Mouse (Mus musculus) bone marrow, adult 2 months (tissue): Measurements from ENCODE around the gene Nppa. TPM values are rescaled to one million over a fixed set of nuclear protein-coding genes. Genes with fewer than 3 reads are reported as not detected.

Experiments
- H3K27ac ChIP-seq: fragments of 200-500 bp; 2 replicates; pipeline ENCODE4 v1.5.1; 2012; ENCODE audit warnings: low read depth, mild to moderate bottlenecking, control low read depth, inconsistent platforms, low read length; ENCODE audit not compliant: control insufficient read depth, poor library complexity, insufficient read depth
- H3K4me1 ChIP-seq: fragments of 200-500 bp; 2 replicates; pipeline ENCODE4 v1.6.1; 2011; ENCODE audit warnings: low read length; ENCODE audit not compliant: control insufficient read depth, insufficient read depth
- H3K4me3 ChIP-seq: fragments of 200-500 bp; replicated peaks from 2 replicates; pipeline ENCODE3; 2011; ENCODE audit warnings: mild to moderate bottlenecking, low read depth, low read length, control low read depth; ENCODE audit not compliant: control insufficient read depth
- CTCF ChIP-seq: fragments of 200-500 bp; IDR thresholded peaks from 2 replicates; pipeline ENCODE4 v1.5.1; 2011; ENCODE audit warnings: low read length, control low read depth; ENCODE audit not compliant: control insufficient read depth, insufficient read depth
- POLR2A ChIP-seq: fragments of 200-500 bp; IDR thresholded peaks from 2 replicates; pipeline ENCODE4 v1.6.1; 2011; ENCODE audit warnings: low read depth, mild to moderate bottlenecking, control low read depth, low read length, borderline replicate concordance; ENCODE audit not compliant: control insufficient read depth
- WGBS: fragments of 180-500 bp; shearing (Covaris S2); methylation state at CpG from one replicate; pipeline ENCODE4 v1.1.7; 2018; 5-methylcytosine and 5-hydroxymethylcytosine counted together
- polyA plus RNA-seq: library from polyadenylated mRNA; stranded (reverse); fragments of >200 nt; gene quantifications from 2 replicates; pipeline ENCODE4 v1.2.4, GENCODE M21; 2011; ENCODE audit warnings: low replicate concordance; ENCODE audit not compliant: missing spikeins, insufficient read depth, insufficient read length

Nppa gene
- polyA plus RNA-seq, 1 experiment: not detected

- H3K4me3 ChIP-seq: no peak overlapping the region
- no peak overlapping the region for H3K27ac ChIP-seq
- TF ChIP-seq CTCF: no peak
- no peak for TF ChIP-seq POLR2A
- 80% methylated on average over 17 of the region's 17 CpGs for WGBS
- H3K4me1 ChIP-seq: no peaks in the 10 kb centered on the region
Observed at GRCm38 (mm10) chr4:148001013-148001789, 679 bp downstream of the Nppa start.

- TF ChIP-seq POLR2A: no peak
- no peak for TF ChIP-seq CTCF
- Histone ChIP-seq H3K4me1 (no peaks in the 10 kb centered on the region), H3K27ac (no peak overlapping the region), H3K4me3 (no peak overlapping the region)
- 46% methylated on average over 8 of the region's 8 CpGs for WGBS
Observed at GRCm38 (mm10) chr4:148001866-148002265, 1.3 kb downstream of the Nppa start.

GRCm38 (mm10) chr4:148004361-148004760 is 3.8 kb downstream of the Nppa start:
- 89% methylated on average over 7 of the region's 7 CpGs for WGBS
- H3K27ac ChIP-seq: no peak overlapping the region
- TF ChIP-seq CTCF: no peak
- no peak for TF ChIP-seq POLR2A
- no peak overlapping the region for H3K4me3 ChIP-seq
- no peaks in the 10 kb centered on the region for H3K4me1 ChIP-seq

GRCm38 (mm10) chr4:148008412-148008811 is 7.9 kb downstream of the Nppa start:
- Histone ChIP-seq H3K4me1 (no peaks in the 10 kb centered on the region), H3K4me3 (no peak overlapping the region), H3K27ac (no peak overlapping the region)
- WGBS: 87% methylated on average over 4 of the region's 4 CpGs
- peak; percentile 44; the same call in 1 of the 2 replicates for TF ChIP-seq CTCF
- TF ChIP-seq POLR2A: no peak

DNA sequence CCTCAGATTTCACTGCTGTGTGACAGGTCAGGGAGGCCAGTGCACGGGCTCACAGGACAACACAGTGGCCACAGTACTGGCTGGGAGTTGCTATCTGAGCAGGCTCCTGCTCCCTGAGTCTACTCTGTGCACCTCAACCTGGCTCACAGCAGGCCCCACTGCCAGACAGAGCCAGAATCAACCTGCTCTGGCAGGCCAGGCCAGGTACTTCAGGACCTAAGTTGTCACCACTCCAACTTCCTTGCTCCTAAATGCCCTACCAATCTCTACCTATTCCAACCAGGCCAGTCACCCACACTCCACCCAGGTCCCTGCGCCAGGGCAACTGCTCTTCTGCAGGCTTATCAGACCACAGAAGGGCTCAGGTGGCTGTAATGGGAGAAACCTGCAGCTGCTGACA is 9.1 kb downstream of the Nppa start:
- no peak for TF ChIP-seq POLR2A
- no peak for TF ChIP-seq CTCF
- WGBS: 89% methylated on average over 2 of the region's 2 CpGs
- no peaks in the 10 kb centered on the region for H3K4me1 ChIP-seq

DNA sequence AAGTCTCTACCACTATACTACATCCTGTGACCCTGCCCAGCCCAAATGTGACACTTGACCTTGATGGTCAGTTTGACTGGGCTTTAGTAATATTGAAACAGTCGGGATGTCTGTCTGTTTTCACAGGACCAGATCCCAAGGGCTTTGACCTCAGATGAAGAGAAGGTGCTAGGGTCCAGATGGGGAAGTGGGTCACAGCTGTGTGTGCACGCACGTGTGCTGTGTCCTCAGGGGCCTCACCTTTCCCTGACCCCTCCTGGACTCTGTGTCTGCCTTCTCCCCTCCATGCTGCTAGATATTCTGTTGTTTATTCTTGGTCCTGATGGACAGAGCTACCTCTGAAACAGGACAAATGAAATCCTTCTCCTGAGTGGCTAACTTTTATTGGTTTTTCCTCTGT is 10.8 kb downstream of the Nppa start:
- 77% methylated on average over 3 of the region's 3 CpGs for WGBS
- no peaks in the 10 kb centered on the region for H3K4me1 ChIP-seq
- TF ChIP-seq CTCF (no peak), POLR2A (no peak)
- no peak overlapping the region for H3K4me3 ChIP-seq
- no peak overlapping the region for H3K27ac ChIP-seq

More for the DNA sequence above, 9.1 kb downstream of the Nppa start:
- Histone ChIP-seq H3K4me3 (no peak overlapping the region), H3K27ac (no peak overlapping the region)

DNA sequence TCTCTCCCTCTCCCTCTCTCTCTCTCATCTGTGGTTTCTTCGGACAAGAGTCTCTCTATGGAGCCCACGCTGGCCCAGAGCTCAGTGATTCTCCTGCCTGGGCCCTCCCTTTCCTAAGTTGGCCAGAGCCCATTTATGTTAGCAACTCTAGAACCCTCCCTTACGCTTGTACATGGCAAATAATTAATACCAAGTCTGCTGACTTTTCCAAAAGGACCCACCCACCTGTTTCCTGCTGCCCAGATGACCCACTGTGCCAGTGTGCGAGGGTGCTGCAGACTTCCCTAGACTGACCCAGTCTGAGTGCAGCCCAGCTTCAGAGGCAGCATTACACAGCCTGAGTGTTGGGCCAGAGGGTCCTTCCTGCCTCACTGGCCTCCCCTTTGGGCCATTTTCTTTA is 11.7 kb downstream of the Nppa start:
- no peak for TF ChIP-seq POLR2A
- TF ChIP-seq CTCF: no peak
- Histone ChIP-seq H3K4me1 (no peaks in the 10 kb centered on the region), H3K4me3 (no peak overlapping the region), H3K27ac (no peak overlapping the region)
- WGBS: 84% methylated on average over 4 of the region's 4 CpGs

GRCm38 (mm10) chr4:148015418-148015817 is 14.9 kb downstream of the Nppa start:
- no peak for TF ChIP-seq POLR2A
- TF ChIP-seq CTCF: peak; percentile 35; the same call in 1 of the 2 replicates
- Histone ChIP-seq H3K27ac (no peak overlapping the region), H3K4me1 (no peaks in the 10 kb centered on the region), H3K4me3 (no peak overlapping the region)
- WGBS: 91% methylated on average over 10 of the region's 10 CpGs
